Mouse (Mus musculus): ENCODE data around the gene Emilin3.

- no peak for TF ChIP-seq MAX (IDR thresholded peaks at IDR 0.05; ENCODE audit: low read depth)
- TF ChIP-seq USF1 (IDR thresholded peaks at IDR 0.05; ENCODE audit: low read depth) = no peak
- TF ChIP-seq CEBPB (IDR thresholded peaks at IDR 0.05; ENCODE audit: insufficient read depth, poor library complexity, severe bottlenecking) = no peak
- no peak for TF ChIP-seq POLR2A (IDR thresholded peaks at IDR 0.05; ENCODE audit: insufficient read length, low read depth)
- no peak for TF ChIP-seq E2F4 (IDR thresholded peaks at IDR 0.05; ENCODE audit: insufficient read depth)
- TF ChIP-seq POLR2AphosphoS2 (IDR thresholded peaks at IDR 0.05; ENCODE audit: insufficient read length, low read depth) = no peak
- TF ChIP-seq TCF12 (IDR thresholded peaks at IDR 0.05; ENCODE audit: insufficient read depth, poor library complexity, severe bottlenecking) = no peak
- TF ChIP-seq REST (IDR thresholded peaks at IDR 0.05; ENCODE audit: insufficient read depth, insufficient read length) = no peak
Observed at GRCm38 (mm10) chr2:160912231-160912671, at the start of gene Emilin3.

All from myocyte (in vitro differentiated cells).